Mouse (Mus musculus): Measurements from ENCODE around the gene 2310011J03Rik. TPM values are rescaled to one million over a fixed set of nuclear protein-coding genes. Genes with fewer than 3 reads are reported as not detected.

Gene 2310011J03Rik
- polyA plus RNA-seq, 1 experiment = 47.8 TPM

- Histone ChIP-seq H3K4me1 (ENCODE audit: control insufficient read depth, insufficient read depth, low read length) (peaks cover 3% of the 10 kb centered on the region; the same call in 1 of the 2 replicates), H3K4me3 (ENCODE audit: insufficient read depth, low read depth, low read length) (no peak overlapping the region), H3K27me3 (replicated peaks; ENCODE audit: control insufficient read depth, insufficient read depth, low read length) (no peaks in the 10 kb centered on the region), H3K27ac (ENCODE audit: insufficient read depth, low read depth, low read length) (no peak overlapping the region), H3K36me3 (ENCODE audit: control insufficient read depth, insufficient read depth, low read length) (no peaks in the 10 kb centered on the region)
- TF ChIP-seq POLR2A (IDR thresholded peaks at IDR 0.05; ENCODE audit: low read depth, low read length) (no peak), CTCF (conservative IDR thresholded peaks at IDR 0.05; ENCODE audit: insufficient read depth, insufficient read length, low read depth, low read length) (no peak)
- peak; percentile 80 for DNase-seq
- 26% methylated on average over 9 of the region's 9 CpGs for WGBS
Observed at GRCm38 (mm10) chr10:80302471-80302881, 17.9 kb downstream of the 2310011J03Rik start.

GRCm38 (mm10) chr10:80302082-80302355, 18.3 kb downstream of the 2310011J03Rik start:
- DNase-seq = no peak
- Histone ChIP-seq H3K4me3 (ENCODE audit: insufficient read depth, low read depth, low read length) (no peak overlapping the region), H3K27ac (ENCODE audit: insufficient read depth, low read depth, low read length) (no peak overlapping the region), H3K27me3 (replicated peaks; ENCODE audit: control insufficient read depth, insufficient read depth, low read length) (no peaks in the 10 kb centered on the region), H3K4me1 (ENCODE audit: control insufficient read depth, insufficient read depth, low read length) (peaks cover 3% of the 10 kb centered on the region; the same call in 1 of the 2 replicates), H3K36me3 (ENCODE audit: control insufficient read depth, insufficient read depth, low read length) (no peaks in the 10 kb centered on the region)
- WGBS = 58% methylated on average over 5 of the region's 5 CpGs
- TF ChIP-seq POLR2A (IDR thresholded peaks at IDR 0.05; ENCODE audit: low read depth, low read length) (no peak), CTCF (conservative IDR thresholded peaks at IDR 0.05; ENCODE audit: insufficient read depth, insufficient read length, low read depth, low read length) (no peak)

GRCm38 (mm10) chr10:80301256-80302081, 18.9 kb downstream of the 2310011J03Rik start:
- Histone ChIP-seq H3K4me1 (ENCODE audit: control insufficient read depth, insufficient read depth, low read length) (peaks cover 3% of the 10 kb centered on the region; the same call in 1 of the 2 replicates), H3K27ac (ENCODE audit: insufficient read depth, low read depth, low read length) (no peak overlapping the region), H3K27me3 (replicated peaks; ENCODE audit: control insufficient read depth, insufficient read depth, low read length) (no peaks in the 10 kb centered on the region), H3K4me3 (ENCODE audit: insufficient read depth, low read depth, low read length) (no peak overlapping the region), H3K36me3 (ENCODE audit: control insufficient read depth, insufficient read depth, low read length) (no peaks in the 10 kb centered on the region)
- DNase-seq = no peak
- no peak for TF ChIP-seq CTCF (conservative IDR thresholded peaks at IDR 0.05; ENCODE audit: insufficient read depth, insufficient read length, low read depth, low read length)
- TF ChIP-seq POLR2A (IDR thresholded peaks at IDR 0.05; ENCODE audit: low read depth, low read length) = no peak
- 82% methylated on average over 10 of the region's 10 CpGs for WGBS

GRCm38 (mm10) chr10:80300672-80301181, 19.6 kb downstream of the 2310011J03Rik start:
- H3K4me1 ChIP-seq (ENCODE audit: control insufficient read depth, insufficient read depth, low read length) = peaks cover 3% of the 10 kb centered on the region
- WGBS = 55% methylated on average over 11 of the region's 11 CpGs
- no peak for DNase-seq
- no peaks in the 10 kb centered on the region for H3K36me3 ChIP-seq (ENCODE audit: control insufficient read depth, insufficient read depth, low read length)
- H3K27ac ChIP-seq (ENCODE audit: insufficient read depth, low read depth, low read length) = no peak overlapping the region
- TF ChIP-seq CTCF (conservative IDR thresholded peaks at IDR 0.05; ENCODE audit: insufficient read depth, insufficient read length, low read depth, low read length) = no peak
- TF ChIP-seq POLR2A (IDR thresholded peaks at IDR 0.05; ENCODE audit: low read depth, low read length) = no peak
- H3K4me3 ChIP-seq (ENCODE audit: insufficient read depth, low read depth, low read length) = no peak overlapping the region
- H3K27me3 ChIP-seq (replicated peaks; ENCODE audit: control insufficient read depth, insufficient read depth, low read length) = no peaks in the 10 kb centered on the region

- 57% methylated on average over 10 of the region's 10 CpGs for WGBS
- no peaks in the 10 kb centered on the region for H3K36me3 ChIP-seq (ENCODE audit: control insufficient read depth, insufficient read depth, low read length)
- no peaks in the 10 kb centered on the region for H3K27me3 ChIP-seq (replicated peaks; ENCODE audit: control insufficient read depth, insufficient read depth, low read length)
- DNase-seq = no peak
- peaks cover 3% of the 10 kb centered on the region for H3K4me1 ChIP-seq (ENCODE audit: control insufficient read depth, insufficient read depth, low read length)
- H3K4me3 ChIP-seq (ENCODE audit: insufficient read depth, low read depth, low read length) = no peak overlapping the region
- no peak for TF ChIP-seq CTCF (conservative IDR thresholded peaks at IDR 0.05; ENCODE audit: insufficient read depth, insufficient read length, low read depth, low read length)
- TF ChIP-seq POLR2A (IDR thresholded peaks at IDR 0.05; ENCODE audit: low read depth, low read length) = no peak
- H3K27ac ChIP-seq (ENCODE audit: insufficient read depth, low read depth, low read length) = no peak overlapping the region
Observed at GRCm38 (mm10) chr10:80299824-80300223, 20.5 kb downstream of the 2310011J03Rik start.

- Histone ChIP-seq H3K27me3 (replicated peaks; ENCODE audit: control insufficient read depth, insufficient read depth, low read length) (no peaks in the 10 kb centered on the region), H3K36me3 (ENCODE audit: control insufficient read depth, insufficient read depth, low read length) (no peaks in the 10 kb centered on the region), H3K4me1 (ENCODE audit: control insufficient read depth, insufficient read depth, low read length) (peaks cover 3% of the 10 kb centered on the region), H3K27ac (ENCODE audit: insufficient read depth, low read depth, low read length) (no peak overlapping the region), H3K4me3 (ENCODE audit: insufficient read depth, low read depth, low read length) (no peak overlapping the region)
- TF ChIP-seq POLR2A (IDR thresholded peaks at IDR 0.05; ENCODE audit: low read depth, low read length) (no peak), CTCF (conservative IDR thresholded peaks at IDR 0.05; ENCODE audit: insufficient read depth, insufficient read length, low read depth, low read length) (no peak)
- 22% methylated on average over 15 of the region's 15 CpGs for WGBS
- DNase-seq = no peak
Observed at GRCm38 (mm10) chr10:80299301-80299700, 21.0 kb downstream of the 2310011J03Rik start.

GRCm38 (mm10) chr10:80298571-80299281, 21.6 kb downstream of the 2310011J03Rik start:
- TF ChIP-seq CTCF (conservative IDR thresholded peaks at IDR 0.05; ENCODE audit: insufficient read depth, insufficient read length, low read depth, low read length) (no peak), POLR2A (IDR thresholded peaks at IDR 0.05; ENCODE audit: low read depth, low read length) (no peak)
- H3K36me3 ChIP-seq (ENCODE audit: control insufficient read depth, insufficient read depth, low read length) = no peaks in the 10 kb centered on the region
- H3K4me1 ChIP-seq (ENCODE audit: control insufficient read depth, insufficient read depth, low read length) = peaks cover 3% of the 10 kb centered on the region
- H3K27me3 ChIP-seq (replicated peaks; ENCODE audit: control insufficient read depth, insufficient read depth, low read length) = no peaks in the 10 kb centered on the region
- H3K27ac ChIP-seq (ENCODE audit: insufficient read depth, low read depth, low read length) = no peak overlapping the region
- no peak for DNase-seq
- no peak overlapping the region for H3K4me3 ChIP-seq (ENCODE audit: insufficient read depth, low read depth, low read length)
- WGBS = 7% methylated on average over 26 of the region's 26 CpGs
